Mouse (Mus musculus): ENCODE results near the gene Cog3. TPM values are rescaled to one million over a fixed set of nuclear protein-coding genes. Genes with fewer than 3 reads are reported as not detected.

Gene Cog3
- total and polyA plus RNA-seq, 3 experiments: 5.5 to 27.4 (median 22.1) TPM

GRCm38 (mm10) chr14:75761028-75761805 is 6.9 kb upstream of the Cog3 start:
- DNase-seq: peak; percentile 43

DNA sequence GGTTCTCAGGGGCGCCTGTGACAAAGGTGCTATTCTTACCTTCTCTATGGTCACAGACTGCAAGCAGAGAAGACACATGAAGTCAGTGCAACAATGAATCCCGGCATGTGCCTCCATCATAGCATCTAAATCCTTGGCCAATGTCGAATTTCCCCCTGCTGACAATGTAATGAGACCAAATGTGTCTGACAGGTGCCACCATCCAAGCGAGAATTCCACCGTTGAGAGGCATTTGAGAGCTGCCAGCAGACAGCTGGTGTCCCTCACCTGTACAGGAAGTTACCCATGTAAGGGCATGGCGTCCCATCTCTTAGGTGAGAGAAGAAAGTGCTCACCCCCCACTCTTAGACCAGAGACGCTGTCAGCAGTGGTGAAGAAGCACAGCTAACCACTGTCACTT is 4.1 kb upstream of the Cog3 start:
- no peak for DNase-seq

DNA sequence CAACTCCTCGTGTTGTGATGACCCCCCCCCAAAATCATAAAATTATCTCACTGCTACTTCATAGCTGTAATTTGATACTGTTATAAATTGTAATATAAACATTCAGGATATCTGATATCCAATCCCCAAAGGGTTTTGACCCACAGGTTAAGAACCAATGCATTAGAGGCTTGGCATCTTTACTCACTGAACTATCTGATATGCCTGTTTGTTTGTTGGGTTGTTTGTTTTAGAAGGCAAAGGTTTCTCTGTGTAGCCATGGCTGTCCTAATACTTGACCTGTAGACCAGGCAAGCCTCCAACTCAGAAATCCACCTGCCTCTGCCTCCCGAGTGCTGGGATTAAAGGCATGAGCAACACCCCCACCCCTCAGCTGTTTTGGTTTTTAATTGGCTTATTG is 3.5 kb upstream of the Cog3 start:
- DNase-seq: no peak

DNA sequence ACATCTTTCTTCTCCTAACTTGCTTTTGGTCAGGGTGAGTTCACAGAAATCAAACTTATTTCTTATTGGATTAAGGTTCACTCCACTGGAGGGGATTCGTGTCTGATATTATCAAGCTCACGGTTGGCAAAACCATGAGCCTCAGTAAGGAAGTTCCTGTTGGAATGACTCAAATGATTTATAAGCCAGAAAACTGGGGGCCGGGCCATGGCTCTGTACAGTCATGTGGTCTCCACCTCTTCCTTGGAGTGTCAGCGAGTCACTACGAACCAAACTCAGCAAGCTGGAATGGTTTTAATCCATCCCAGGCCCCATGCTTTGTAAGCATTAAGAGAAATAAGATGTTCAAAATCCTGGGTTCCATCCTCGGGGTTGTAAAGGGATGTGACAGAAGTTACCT is 2.7 kb upstream of the Cog3 start:
- peak; percentile 68 for DNase-seq

DNA sequence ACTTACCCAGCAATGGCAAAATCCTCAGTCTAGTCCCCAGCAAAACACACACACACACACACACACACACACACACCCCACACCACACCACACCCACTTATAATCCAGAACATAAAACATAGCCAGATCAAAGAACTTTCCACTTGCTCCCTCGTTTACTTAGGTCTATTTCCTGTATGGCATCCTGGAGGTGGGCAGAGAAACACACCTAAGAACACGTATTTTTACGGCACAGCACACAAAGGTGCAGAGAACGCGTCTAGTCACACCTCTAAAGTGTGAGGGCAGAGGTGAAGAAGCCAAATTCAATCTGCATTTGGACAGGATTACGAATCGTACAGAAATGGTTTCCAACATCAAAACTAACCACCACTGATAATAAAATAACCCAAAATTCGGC is 1.1 kb downstream of the Cog3 start:
- no peak for DNase-seq

GRCm38 (mm10) chr14:75751040-75751439 is 3.3 kb downstream of the Cog3 start:
- DNase-seq: no peak

DNA sequence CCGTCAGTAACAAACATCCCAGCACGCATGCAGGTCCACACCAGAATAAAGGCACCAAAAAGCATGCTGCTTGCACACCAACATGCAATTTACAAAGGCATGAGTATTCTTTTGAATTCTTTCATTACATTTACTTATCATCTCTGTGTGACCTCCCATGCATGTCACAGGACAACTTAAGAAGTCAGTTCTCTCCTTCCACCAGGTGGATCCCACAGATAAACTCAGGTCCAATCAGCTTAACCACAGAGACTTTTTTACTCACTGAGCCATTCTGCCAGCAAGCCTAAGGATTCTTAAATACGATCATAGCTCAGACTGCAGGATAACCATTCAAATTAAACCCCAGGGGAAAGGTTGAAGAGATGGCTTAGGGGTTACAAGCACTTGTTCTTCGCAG is 5.2 kb downstream of the Cog3 start:
- no peak for DNase-seq

DNA sequence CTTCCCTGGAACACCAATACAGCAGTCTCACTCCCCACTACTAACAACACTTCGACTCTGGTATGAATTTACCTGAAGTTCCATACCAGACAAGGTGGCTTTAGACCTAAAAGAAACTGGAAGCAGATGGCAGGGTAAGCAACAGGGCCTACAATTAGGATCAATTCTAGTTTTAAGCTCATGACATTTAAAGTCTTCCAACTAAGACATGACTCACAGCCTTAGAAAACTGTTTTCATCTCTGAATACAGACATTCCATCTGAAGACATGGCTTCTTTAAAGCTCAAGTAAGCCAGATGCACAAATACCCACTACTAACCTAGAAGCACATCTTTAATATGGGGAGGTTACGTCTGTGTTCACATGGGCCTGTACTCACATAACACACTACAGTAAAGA is 6.4 kb downstream of the Cog3 start:
- DNase-seq: no peak

DNA sequence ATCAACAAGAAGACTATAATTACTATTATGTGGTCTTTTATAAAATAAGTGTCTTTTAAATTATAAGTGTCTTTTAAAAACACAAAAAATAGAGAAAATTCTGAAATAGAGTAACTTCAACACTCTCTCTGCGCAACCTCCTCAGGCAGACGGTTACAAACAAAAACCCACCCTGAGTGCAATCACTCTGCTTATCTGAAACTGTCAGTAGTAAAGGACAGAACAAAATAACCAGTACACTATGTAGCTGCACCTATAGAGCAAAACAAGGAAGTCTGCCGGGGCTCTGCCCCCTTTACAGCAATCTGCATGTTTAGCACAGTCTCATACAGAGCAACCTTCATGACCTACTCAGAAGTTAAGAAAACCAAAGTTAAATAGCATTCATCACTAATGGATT is 12.4 kb downstream of the Cog3 start:
- no peak for DNase-seq

DNA sequence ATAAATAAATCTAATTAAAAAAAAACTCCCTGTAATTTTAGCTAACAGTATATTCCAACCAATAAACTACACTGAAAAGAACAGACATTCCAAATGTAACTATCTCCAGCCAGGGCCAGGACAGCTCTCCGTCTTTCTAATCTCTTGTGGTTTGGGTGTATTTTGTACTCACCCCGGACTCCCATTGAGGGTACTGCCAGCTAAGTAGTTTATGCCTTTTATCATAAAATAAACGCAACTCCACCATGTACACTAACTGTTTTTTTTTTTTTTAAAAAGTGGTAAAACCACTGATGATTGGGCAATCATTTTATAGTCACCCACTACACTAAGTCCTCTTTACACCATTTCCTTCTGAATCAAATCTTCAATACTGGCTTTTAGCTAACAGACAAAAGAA is 18.7 kb downstream of the Cog3 start:
- no peak for DNase-seq

DNA sequence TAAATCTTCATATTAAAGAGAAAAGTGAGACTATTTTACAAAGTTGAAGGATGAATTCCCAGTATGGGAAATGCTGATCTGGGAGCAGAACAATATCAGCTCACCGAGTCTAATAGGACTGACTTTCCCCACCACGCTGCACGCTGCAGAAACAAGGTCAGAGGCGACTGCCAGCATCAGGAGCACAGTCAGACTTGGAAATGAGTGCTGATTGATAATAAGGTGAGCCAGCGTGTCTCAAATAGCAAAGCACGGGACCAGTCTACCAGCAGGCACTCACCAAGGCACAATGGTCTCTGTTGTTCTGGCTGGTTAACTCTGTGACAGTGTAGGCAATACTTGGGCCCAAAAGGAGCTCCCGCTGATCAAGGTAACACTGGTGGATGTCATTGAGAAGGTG is 21.7 kb downstream of the Cog3 start:
- DNase-seq: no peak

DNA sequence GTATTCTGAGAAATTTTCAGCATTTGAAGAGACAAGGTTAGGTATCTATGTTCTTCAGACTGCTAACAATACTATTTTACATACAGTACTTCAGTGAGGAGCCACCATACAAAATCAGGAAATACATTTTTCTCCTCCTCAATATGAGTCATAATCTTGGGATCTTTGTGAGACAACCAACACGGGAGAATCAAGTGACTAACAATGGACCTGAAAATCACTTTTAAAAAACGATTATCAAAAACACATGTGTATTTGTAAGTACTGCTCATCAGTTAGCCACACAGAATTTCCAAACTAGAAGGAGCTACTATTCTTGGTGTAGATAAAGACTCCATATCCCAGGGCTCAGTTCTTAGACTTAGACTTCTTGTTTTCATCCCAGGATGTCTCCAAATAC is 23.0 kb downstream of the Cog3 start:
- DNase-seq: no peak

DNA sequence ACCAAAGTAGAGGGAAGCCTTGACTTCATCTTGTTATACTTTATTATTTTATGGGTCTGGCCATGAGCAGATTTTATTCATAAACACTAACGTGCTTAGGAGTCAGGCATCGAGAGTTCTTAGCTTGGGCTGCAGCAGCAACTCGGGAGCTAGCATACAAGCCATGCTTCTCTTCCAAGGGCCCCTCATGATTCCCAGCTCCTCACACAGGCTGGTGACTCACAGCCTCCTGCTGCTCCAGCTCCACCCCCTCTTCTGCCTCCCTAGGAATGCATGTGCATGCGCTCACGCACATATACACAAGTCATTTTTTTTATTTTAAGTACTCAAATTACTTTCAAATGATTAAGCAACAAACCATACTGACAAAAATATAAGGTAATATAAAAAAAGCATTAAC is 26.2 kb downstream of the Cog3 start:
- no peak for DNase-seq

DNA sequence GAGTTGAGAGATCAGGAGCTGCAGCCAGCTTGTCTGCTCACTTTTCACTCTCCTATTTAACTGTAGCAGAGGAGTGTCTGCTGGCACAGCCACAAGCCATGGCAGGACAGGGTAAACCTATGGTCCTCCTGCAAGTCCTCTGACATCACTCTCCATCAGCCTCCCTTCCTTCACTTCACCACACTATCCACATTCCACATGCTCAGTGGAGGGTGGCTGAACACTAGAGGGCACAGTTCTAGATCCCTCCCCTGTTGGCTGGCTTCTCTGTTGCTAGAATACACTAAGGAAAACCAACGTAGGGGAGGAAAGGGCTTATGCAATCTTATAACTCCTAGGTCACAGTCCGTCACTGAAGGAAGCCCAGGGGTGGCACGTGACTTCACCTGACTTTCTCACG is 27.3 kb downstream of the Cog3 start:
- DNase-seq: peak; percentile 36

- no peak for DNase-seq
Measured at GRCm38 (mm10) chr14:75722816-75723215, 31.5 kb downstream of the Cog3 start.

DNA sequence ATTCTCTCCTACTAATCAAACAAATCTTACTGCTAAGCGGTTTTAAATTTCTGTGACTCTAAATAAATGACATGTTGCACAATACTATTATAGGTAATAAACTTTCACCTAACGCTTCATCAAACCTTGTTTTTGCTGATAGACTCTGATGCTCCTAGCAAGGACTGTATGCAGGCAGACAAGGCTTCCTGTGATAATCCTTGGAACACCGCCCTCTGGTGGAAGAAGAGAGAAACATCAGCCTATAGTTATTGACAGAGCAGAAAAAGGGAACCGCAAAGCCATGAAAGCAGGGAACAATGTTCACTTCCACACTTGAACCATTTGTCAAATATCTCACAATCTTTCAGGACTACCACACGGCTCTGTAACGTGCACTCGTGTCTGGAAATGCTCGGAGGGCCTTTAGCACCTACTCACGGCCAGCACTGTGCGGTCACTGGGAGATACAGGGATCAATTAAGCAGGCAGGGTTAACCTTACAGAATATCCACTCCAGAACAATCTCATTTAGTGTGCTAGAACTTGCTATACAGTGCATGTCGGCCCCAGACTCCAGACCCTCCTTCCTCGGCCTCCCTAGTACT is 32.2 kb downstream of the Cog3 start:
- peak; percentile 48 for DNase-seq

DNA sequence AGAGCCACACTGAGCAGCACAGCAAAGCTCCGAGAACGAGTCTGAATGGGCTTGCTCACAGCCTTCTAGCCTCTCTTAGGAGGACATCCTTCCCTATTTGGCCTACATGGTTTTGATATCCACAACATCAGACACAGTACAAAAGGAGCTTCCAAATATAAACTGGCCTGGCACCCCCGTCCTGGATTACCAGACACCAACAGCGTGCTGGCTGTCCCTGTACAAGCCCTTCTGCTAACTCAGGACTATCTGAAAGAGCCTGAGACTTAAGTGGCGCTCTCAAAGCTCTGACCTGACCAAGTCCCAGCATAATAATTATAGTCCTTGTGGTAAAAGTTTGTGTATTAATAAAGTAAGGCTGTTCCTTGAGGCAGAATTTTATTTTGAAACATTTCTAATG is 34.2 kb downstream of the Cog3 start:
- no peak for DNase-seq

DNA sequence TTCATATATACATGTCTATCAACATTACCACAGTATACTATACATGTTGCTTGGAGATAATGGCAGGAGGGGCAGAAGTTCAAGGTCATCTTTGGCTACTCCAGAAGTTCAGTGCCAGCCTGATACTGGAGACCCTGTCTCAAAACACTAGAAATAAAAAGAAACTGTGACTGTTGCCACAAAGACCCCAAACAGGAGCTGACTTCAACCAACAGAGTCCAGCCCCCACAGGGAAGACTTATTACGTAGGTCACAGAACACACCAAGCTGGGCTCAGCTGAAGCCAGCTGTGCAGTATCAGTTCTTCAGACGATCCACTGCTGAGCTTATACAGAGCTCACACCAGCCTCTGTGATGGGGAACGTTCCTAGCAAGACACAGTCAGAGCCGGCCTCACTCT is 37.9 kb downstream of the Cog3 start:
- no peak for DNase-seq

DNA sequence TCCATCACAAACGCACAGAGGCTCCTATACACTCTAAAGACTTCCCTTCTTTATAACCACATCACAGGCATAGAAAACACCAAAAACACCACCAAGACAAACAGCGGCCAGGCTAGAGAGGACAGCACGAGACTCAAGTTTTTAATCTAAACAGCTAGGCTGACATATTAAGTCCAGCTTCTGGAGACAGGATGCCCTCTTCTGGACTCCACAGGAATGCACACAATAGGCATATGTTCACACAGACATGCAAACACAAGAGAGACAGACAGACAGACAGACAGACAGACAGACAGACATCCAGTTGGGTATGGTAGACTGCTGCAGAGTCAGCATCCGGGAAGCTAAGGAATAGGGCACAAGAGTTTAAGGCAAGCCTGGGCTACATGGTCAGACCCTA is 40.7 kb downstream of the Cog3 start:
- DNase-seq: no peak

DNA sequence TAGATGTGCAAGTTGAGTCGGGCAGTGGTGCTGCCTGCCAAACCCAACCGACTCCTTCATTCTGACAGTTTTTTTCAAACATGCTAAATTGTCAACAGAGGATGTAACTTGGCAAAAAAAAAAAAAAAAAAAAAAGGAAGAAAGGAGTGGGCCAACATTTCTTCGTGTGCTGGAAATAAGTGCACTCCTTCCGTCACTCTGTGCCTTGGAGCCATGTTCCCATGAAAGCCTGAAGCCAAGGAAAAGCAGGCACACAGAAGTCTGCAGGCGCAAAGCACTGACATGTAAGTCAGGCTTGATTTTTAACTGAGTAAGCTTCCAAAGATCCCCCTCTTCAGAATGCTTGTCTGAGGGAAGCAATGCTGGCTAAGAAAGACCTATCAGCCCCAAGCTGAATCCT is 41.6 kb downstream of the Cog3 start:
- DNase-seq: no peak

DNA sequence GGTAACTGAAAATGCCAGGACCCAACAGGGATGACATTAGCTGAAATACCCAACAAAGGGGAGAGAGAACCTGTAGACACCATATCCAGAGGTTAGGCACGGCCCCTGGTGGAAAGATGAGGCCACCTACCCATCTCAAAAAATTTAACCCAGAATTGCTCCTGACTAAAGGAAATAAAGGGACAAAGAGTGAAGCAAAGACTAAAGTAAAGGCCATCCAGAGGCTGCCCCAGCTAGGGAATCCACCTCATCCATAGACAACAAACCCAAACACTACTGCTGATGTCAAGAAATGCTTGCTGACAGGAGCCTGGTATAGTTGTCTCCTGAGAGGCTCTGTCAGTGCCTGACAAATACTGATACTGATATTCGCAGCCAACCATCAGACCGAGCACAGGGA is 42.6 kb downstream of the Cog3 start:
- no peak for DNase-seq

GRCm38 (mm10) chr14:75708986-75709385 is 45.3 kb downstream of the Cog3 start:
- no peak for DNase-seq

- DNase-seq: no peak
Measured at GRCm38 (mm10) chr14:75707771-75708170, 46.5 kb downstream of the Cog3 start.

DNA sequence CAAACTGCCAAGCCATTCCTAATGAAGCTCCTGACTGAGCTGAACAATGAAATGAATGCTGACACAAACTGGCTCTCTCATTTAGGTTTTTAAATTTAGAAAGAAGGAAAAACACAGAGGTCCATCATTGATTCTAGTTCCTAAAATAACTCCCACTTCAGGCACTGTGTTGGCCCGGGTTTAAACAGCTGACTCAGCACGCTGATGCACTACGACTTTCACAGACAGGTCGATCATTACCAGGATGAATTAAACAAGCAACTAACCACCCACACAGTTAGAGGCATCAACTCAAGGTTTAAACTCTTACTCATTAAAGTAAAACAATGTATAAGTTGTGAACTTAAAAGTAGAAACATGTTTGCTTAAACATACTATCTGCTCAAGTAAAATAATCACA is 47.7 kb downstream of the Cog3 start:
- DNase-seq: no peak

Data from adrenal gland, adult 2 months (tissue).